8 mouse cellular contexts compared by ENCODE assay signal in genomic region chr2:32134039-32134438, GRCm38 (mm10). TPM values are rescaled to one million over a fixed set of nuclear protein-coding genes. Genes with fewer than 3 reads are reported as not detected.
DNase-seq lines count a peak whose midpoint lies in the region; ATAC-seq and TF ChIP-seq lines count a peak whose summit lies in the region.

No protein-coding gene starts in this region.

- no peak overlapping the region for H3K4me3 ChIP-seq in heart, postnatal 0 days (ENCODE audit: low read depth, low read length)

- H3K27me3 ChIP-seq in heart, postnatal 0 days (ENCODE audit: control insufficient read depth, insufficient read depth, low read length): no peaks in the 10 kb centered on the region

- H3K4me1 ChIP-seq in heart, postnatal 0 days (ENCODE audit: control insufficient read depth, insufficient read depth): peaks cover 21% of the 10 kb centered on the region

- ATAC-seq in heart, postnatal 0 days (ENCODE audit: insufficient read depth, low read depth): no peak
- ATAC-seq in megakaryocyte-erythroid progenitor cell, adult 5-6 weeks (replicated peaks; ENCODE audit: low FRiP score, low TSS enrichment, poor library complexity, severe bottlenecking): no peak

- peak; percentile 94 for TF ChIP-seq CTCF in heart, postnatal 0 days (IDR thresholded peaks at IDR 0.05; ENCODE audit: low read depth)

- no peak overlapping the region for H3K9ac ChIP-seq in heart, postnatal 0 days (replicated peaks; ENCODE audit: low read depth, low read length)

- H3K36me3 ChIP-seq in heart, postnatal 0 days (replicated peaks; ENCODE audit: control insufficient read depth, insufficient read depth, low read length): no peaks in the 10 kb centered on the region

- no peaks in the 10 kb centered on the region for H3K9me3 ChIP-seq in heart, postnatal 0 days (replicated peaks; ENCODE audit: control insufficient read depth, low read length)

- peak; percentile 94 for DNase-seq in ES-CJ7 (ENCODE audit: low read depth, low spot score)
- DNase-seq in adrenal gland, adult 2 months: peak; percentile 82
- peak; percentile 94 for DNase-seq in embryo, embryonic 10.5 days (ENCODE audit: low spot score)
- DNase-seq in heart, postnatal 0 days (ENCODE audit: low spot score): peak; percentile 86
- peak; percentile 91 to 92 for DNase-seq in layer of hippocampus, postnatal 10 days (ENCODE audit: low spot score in 2 of 2)
- DNase-seq in lung, postnatal 25 days (ENCODE audit: low spot score): peak; percentile 89
- peak; percentile 89 for DNase-seq in skeletal muscle tissue, adult 2 months (ENCODE audit: low read depth, low spot score)

- WGBS in heart, postnatal 0 days: 6% methylated on average over 2 of the region's 2 CpGs

- H3K27ac ChIP-seq in heart, postnatal 0 days (ENCODE audit: low read depth): no peak overlapping the region

- H3K4me2 ChIP-seq in heart, postnatal 0 days (ENCODE audit: low read depth, low read length): no peak overlapping the region

- no peak for TF ChIP-seq EP300 in heart, postnatal 0 days (IDR thresholded peaks at IDR 0.05; ENCODE audit: low read depth)

RNA-seq across cellular contexts. Expression of gene Prrc2b, which starts 16.8 kb away (rescaled TPM):
- 100 to 1,000 TPM in 1 of 2 experiments, 10 to 100 TPM in 1; 93.5 to 104 TPM for total RNA-seq in adrenal gland, adult 2 months (2021)
- 70.0 and 82.7 TPM in 2 replicates for polyA plus RNA-seq in adrenal gland, adult 2 months (2012; rRNA removed)
- 66.5 and 74.1 TPM in 2 replicates for total RNA-seq in heart, postnatal 0 days (2014; rRNA removed; ENCODE audit: low replicate concordance)
- polyA plus RNA-seq in heart, postnatal 0 days (2015; fragmentation: Nextera tagmentation; extraction: Ambion mirVana): 16.1 and 19.5 TPM in 2 replicates
- 100 to 1,000 TPM; 272 to 279 TPM for total RNA-seq in layer of hippocampus, postnatal 10 days (2021)
- 58.3 and 63.5 TPM in 2 replicates for total RNA-seq in megakaryocyte-erythroid progenitor cell, adult 5-6 weeks (2014; fragmentation: Nextera tagmentation)
- 13.9 and 20.1 TPM in 2 replicates for total RNA-seq in megakaryocyte-erythroid progenitor cell, adult 5-6 weeks (2017)

RNA-seq across cellular contexts. Expression of gene Plpp7, which starts 38.7 kb away (rescaled TPM):
- 1 to 10 TPM; 4.0 to 4.2 TPM for total RNA-seq in adrenal gland, adult 2 months (2021)
- 35.8 and 42.0 TPM in 2 replicates for polyA plus RNA-seq in adrenal gland, adult 2 months (2012; rRNA removed)
- total RNA-seq in heart, postnatal 0 days (2014; rRNA removed; ENCODE audit: low replicate concordance): 30.7 and 56.3 TPM in 2 replicates
- polyA plus RNA-seq in heart, postnatal 0 days (2015; fragmentation: Nextera tagmentation; extraction: Ambion mirVana): 23.4 and 24.0 TPM in 2 replicates
- total RNA-seq in layer of hippocampus, postnatal 10 days (2021): 10 to 100 TPM; 17.7 to 19.0 TPM
- total RNA-seq in megakaryocyte-erythroid progenitor cell, adult 5-6 weeks (2014; fragmentation: Nextera tagmentation): 1.4 and 2.5 TPM in 2 replicates
- total RNA-seq in megakaryocyte-erythroid progenitor cell, adult 5-6 weeks (2017): 0.65 TPM in 1 of 2 replicates, not detected in the other

RNA-seq across cellular contexts. Expression of gene Fam78a, which starts 49.4 kb away (rescaled TPM):
- 1 to 10 TPM; 1.5 to 4.8 TPM for total RNA-seq in adrenal gland, adult 2 months (2021)
- 2.6 and 6.5 TPM in 2 replicates for polyA plus RNA-seq in adrenal gland, adult 2 months (2012; rRNA removed)
- total RNA-seq in heart, postnatal 0 days (2014; rRNA removed; ENCODE audit: low replicate concordance): 28.7 and 34.9 TPM in 2 replicates
- polyA plus RNA-seq in heart, postnatal 0 days (2015; fragmentation: Nextera tagmentation; extraction: Ambion mirVana): 14.6 and 18.0 TPM in 2 replicates
- 1 to 10 TPM; 2.3 to 2.6 TPM for total RNA-seq in layer of hippocampus, postnatal 10 days (2021)
- total RNA-seq in megakaryocyte-erythroid progenitor cell, adult 5-6 weeks (2014; fragmentation: Nextera tagmentation): 24.9 and 30.2 TPM in 2 replicates
- 17.4 and 23.4 TPM in 2 replicates for total RNA-seq in megakaryocyte-erythroid progenitor cell, adult 5-6 weeks (2017)
